Mouse (Mus musculus) c-Kit-positive CD71-negative TER-119-negative erythroid progenitor cells, embryonic 14.5 days (primary cell): ENCODE data around the gene H2al3.

Source experiments
- DNase-seq: peaks from one replicate; pipeline ENCODE4 v3.0.0-alpha.2; 2013; ENCODE audit warnings: low read depth

Gene H2al3

GRCm38 (mm10) chrX:9849403-9849802 lies at the start of gene H2al3:
Gene H2al3, plus strand, starts transcription at chrX:9849703.
- no peak for DNase-seq

GRCm38 (mm10) chrX:9810101-9810500 lies 39.4 kb upstream of the H2al3 start:
- no peak for DNase-seq

GRCm38 (mm10) chrX:9812469-9812868 lies 37.0 kb upstream of the H2al3 start:
- no peak for DNase-seq

GRCm38 (mm10) chrX:9834779-9835178 lies 14.7 kb upstream of the H2al3 start:
- DNase-seq, result no peak

- DNase-seq, result no peak
Observed at GRCm38 (mm10) chrX:9846628-9847027, 2.9 kb upstream of the H2al3 start, which contains the start of gene Hypm. Gene Hypm, plus strand, starts transcription at chrX:9846928.

- no peak for DNase-seq
Observed at GRCm38 (mm10) chrX:9861859-9862258, 12.4 kb downstream of the H2al3 start.

GRCm38 (mm10) chrX:9875519-9875918 lies 26.0 kb downstream of the H2al3 start:
- no peak for DNase-seq

- DNase-seq, result no peak
Observed at GRCm38 (mm10) chrX:9885322-9885721, 35.8 kb downstream of the H2al3 start, which contains the start of gene Sytl5. Gene Sytl5, plus strand, starts transcription at chrX:9885622.
